Mouse (Mus musculus) adrenal gland, adult 2 months (tissue): ENCODE measurements around the gene Meox1. TPM values are rescaled to one million over a fixed set of nuclear protein-coding genes. Genes with fewer than 3 reads are reported as not detected.

Experiments used
- DNase-seq: peaks from one replicate; pipeline ENCODE4 v3.0.0; 2021
- long read RNA-seq: library from polyadenylated mRNA; stranded (forward); transcript quantifications from one replicate; pipeline ENCODE4 v2.0.0, GENCODE M21; 2021
- polyA plus RNA-seq: library from polyadenylated mRNA; depleted of rRNA; stranded (reverse); fragments of >200 nt; gene quantifications from 2 replicates; pipeline ENCODE4 v1.2.3, GENCODE M21; 2012; rRNA removed
- total RNA-seq, 2 experiments: library from RNA; stranded (reverse); gene quantifications; 2 replicates each; pipeline ENCODE4 v1.2.3; 2021

Gene Meox1
- 1 to 10 TPM; 1.4 to 5.3 TPM for total RNA-seq
- 0.57 and 1.2 TPM in 2 replicates for polyA plus RNA-seq
- long read RNA-seq, transcript Meox1-201 (3 exons, 2,228 nt), result major isoform, 6 of 6 reads
- long read RNA-seq, partial matches to known transcripts, result 0 of 6 reads
- long read RNA-seq, other reads (novel, unspliced or antisense), result 0 of 6 reads

GRCm38 (mm10) chr11:101894204-101894603 is at the start of gene Meox1:
Meox1 (minus strand) TSS chr11:101894374.
- DNase-seq, result no peak

DNA sequence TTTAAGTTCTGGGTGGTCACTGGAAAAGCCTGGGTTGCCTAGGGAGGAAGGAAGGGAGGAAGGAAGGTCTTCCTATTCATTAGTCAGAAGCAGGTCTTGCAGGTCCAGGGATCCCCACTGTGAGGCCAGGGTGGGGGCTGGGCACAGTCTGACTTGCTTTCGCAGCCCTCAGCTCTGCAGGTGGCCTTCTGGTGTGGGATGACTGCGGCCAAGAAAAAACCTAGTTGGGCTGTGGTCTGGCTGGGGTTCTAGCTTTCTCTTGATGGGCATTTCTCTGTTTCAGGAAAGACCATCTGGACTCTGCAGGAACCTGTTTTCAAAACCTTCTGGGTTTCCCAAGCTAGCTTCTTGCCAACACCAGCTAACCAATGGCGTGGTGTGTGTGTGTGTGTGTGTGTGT is 48.9 kb upstream of the Meox1 start:
- no peak for DNase-seq

DNA sequence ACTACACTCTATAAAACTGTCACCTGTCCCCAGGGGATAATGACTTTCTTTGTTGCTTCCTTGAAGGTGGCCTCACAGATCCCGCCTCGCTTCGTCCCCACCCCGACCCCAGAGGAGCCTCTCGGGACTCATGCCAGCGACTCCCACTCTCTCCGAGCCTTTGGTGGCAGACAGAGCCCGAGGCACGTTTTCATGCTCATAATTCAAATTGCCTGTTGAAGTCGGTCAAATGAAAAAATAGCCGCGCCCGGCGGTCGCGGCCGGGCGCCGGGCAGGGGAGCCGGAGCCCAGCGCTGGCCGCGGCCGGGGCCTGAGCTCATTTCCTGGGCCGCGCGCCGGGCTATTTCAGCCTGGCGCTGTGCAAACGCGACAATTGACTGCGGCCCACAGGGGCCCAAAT is 42.9 kb upstream of the Meox1 start:
- DNase-seq, result peak; percentile 50

DNA sequence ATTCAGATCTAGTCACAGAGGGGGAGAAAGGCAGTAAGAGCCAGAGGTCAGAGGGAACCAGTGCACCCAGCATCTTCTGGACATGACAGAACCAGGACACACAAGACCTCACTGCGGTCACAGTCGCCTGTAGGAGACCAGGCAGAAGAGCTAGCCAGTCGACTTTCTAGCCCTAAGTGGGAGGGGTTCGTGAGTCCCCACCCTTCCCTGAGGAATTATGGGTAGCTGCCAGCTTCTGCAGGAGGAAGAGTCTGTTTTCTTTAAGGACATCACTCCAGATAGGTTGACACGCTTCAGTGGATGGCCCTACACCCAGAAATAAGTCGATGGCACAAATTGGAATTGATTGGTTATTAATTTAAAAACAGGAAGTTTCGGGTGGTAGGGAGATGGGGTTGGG is 42.2 kb upstream of the Meox1 start:
- DNase-seq, result no peak

DNA sequence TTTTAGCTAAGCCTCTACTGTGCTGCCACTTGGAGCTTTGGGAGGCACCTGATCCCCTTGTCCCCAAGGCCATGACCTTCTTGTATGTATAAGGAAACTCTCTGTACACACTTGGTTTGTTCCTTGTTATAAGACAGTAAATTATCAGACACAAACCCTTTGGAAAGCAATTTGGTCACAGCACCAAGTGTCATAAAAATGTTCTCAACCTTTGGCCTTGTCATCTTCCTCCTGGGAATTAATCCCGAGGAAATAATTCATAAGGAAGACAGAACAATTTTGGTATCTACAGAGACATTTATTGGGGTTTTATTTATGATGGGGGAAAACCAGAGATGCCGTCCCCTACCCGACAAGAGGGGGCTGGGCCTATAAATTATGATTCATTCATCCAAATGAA is 41.6 kb upstream of the Meox1 start:
- no peak for DNase-seq

DNA sequence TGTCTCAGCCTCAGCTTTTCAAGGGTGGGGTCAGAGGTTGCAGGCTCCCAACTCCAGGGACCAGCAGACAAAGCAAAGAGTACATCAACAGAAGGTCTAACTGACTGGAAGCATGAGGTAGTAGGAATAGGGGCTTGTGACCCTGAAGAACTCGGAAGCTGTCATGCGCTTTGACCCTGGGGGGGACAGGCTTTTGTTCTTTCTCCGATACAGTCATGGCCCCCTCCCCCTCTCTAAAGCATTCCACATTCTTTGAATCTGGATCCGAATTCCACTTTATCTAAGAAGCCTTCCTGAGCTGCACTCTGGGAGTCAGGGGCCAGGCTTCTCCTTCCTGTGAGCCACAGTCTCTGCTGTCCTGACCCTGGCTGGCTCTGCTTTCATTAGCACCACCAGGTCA is 37.8 kb upstream of the Meox1 start:
- DNase-seq, result no peak

DNA sequence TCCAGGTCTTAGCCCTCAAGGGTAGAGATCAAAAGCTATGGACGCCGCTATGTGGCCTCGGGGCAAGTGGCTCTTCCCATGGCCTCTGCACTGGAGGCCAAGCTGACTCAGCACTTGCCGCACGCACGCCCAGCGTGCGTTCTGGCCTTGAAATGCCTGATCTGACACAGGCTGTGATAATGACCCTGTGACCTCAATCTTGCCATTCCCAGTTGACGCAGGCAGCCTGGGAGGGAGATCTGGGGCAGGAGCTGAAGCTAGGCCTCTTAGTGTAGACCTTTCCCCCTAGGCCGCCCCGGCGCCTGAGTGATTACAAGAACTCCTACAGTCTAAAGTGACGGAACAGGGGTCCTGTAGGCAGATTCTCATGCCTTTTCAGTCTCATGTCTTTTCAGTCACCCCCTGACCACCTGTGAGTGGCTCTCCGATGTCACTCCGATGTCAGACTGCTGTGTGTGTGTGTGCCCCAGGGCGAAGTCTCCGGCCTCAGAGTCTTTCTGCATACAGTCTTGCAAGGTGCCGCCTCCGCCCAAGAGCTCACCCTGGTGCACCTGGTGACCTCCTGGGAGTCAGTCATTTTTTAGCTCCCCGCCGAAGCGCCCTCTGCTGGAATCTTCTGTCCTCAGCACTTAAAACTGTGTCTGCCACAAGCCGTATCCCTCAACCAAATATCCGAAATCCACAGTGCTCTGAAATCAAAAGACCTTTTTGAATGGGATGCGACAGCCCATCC is 34.0 kb upstream of the Meox1 start:
- DNase-seq, result peak; percentile 94

GRCm38 (mm10) chr11:101926951-101927589 is 32.9 kb upstream of the Meox1 start:
- peak; percentile 25 for DNase-seq

GRCm38 (mm10) chr11:101925636-101926035 is 31.5 kb upstream of the Meox1 start:
- DNase-seq, result no peak

DNA sequence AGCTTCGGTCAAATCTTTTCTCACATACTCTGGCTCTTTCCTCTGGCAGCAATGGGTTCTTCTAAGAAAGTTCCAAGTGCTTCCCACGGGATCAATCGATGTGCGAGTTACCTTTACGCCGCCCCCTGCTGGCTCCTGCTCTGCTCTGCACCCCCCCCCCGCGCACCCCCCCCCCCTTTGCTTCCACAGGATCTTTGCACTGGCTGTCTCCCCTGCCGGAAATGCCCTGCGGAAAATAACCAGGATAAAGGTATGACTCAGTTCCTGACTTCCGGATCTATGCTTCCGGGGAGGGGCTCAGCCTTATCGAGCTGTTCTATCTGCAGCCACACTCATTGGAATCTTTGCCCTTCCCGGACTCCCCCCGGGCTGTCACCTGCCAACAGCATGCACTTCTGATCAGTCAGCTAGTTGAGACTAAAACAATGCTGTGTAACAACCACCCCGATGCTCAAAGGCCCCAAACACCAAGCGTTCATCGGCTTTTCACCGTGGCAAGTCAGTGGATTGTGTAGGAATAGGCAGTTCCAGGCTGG is 30.3 kb upstream of the Meox1 start:
- DNase-seq, result no peak

- no peak for DNase-seq
Observed at GRCm38 (mm10) chr11:101923988-101924387, 29.8 kb upstream of the Meox1 start.

DNA sequence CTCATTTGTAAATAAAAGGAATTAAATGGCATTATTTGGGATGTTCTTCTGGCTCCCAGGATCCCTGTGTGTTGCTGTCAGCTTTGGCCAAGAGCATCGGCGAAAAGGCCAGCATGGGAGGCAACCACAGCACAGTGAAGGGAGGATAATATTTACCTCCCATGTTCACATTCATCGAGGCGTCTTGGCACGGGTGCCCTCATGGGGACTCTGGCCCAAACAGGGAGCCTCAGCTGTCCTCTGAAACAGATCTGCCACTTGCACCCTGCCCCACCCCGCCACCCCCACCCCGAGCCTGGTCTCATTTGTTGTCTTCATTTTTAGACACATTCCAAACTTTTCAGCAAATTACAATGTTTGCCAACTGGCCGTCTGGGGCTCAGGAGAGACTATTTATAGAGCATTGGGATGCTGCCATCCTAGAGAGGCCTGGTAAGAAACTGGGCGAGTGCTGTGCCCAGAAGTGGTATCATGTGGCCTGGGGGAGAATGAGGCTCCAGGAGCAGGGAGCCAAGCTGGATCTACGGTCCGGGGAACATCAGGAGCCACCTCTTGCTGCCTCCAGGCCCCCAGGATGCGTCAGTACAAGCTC is 27.3 kb upstream of the Meox1 start:
- no peak for DNase-seq

DNA sequence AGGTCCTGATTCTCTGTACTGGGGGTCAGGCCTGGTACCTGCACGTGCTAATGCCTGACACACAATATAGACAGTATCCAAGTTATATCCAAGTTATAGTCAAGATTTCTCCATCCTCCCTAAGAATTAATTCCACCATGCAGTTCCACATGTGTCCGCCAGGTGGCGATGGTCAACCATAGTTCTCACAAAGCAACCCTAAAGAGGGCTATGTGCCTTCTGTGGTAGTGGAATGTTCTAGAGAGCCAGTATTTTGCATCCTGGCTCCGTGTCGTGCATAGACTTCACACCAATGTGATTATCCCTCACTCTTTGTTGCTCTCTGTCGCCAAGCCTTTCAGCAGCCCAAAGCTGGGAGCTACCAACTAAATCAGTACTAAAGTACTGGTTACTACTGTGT is 25.5 kb upstream of the Meox1 start:
- DNase-seq, result peak; percentile 78

DNA sequence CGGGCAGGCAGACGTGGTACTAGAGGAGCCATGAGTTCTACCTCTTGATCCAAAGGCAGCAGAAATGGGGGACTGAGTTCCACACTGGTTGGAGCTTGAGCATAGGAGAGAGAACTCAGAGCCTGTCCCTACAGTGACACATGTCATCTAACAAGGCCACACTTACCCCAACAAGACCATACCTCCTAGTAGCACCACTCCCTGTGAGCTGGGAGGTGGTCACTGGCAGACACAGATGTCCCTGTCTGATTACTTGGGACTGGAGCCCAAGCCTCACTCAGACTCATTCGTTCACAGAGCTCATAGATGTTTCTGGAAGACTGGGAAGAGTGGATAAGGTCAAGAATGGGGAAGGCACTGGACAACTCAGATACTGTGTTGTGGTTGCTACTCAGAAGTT is 24.4 kb upstream of the Meox1 start:
- no peak for DNase-seq

GRCm38 (mm10) chr11:101916772-101917171 is 22.6 kb upstream of the Meox1 start:
- DNase-seq, result no peak

DNA sequence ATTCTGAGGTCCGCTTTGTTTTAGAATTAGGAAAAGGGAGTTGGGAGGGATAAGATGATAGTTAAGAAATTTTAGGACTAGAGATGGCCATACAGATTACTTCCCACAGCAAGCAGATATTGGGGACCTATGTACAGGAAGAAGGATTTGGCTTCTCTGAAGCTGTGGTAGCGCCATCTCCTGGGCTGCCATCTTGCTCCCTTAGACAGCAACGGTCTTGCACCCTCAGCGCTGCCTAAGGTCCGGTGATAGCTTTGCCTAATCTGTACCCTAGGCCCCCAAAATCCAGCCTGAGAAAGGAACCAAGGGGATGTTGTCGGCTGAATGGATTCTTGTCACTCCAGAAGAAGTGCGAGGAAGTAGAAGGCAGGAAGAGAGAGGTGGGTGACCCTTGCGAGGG is 19.4 kb upstream of the Meox1 start:
- no peak for DNase-seq

GRCm38 (mm10) chr11:101911855-101912579 is 17.8 kb upstream of the Meox1 start:
- DNase-seq, result peak; percentile 26

- peak; percentile 81 for DNase-seq
Observed at GRCm38 (mm10) chr11:101910230-101910946, 16.2 kb upstream of the Meox1 start.

- peak; percentile 28 for DNase-seq
Observed at GRCm38 (mm10) chr11:101908777-101909176, 14.6 kb upstream of the Meox1 start.

GRCm38 (mm10) chr11:101905115-101905514 is 10.9 kb upstream of the Meox1 start:
- DNase-seq, result peak; percentile 72

- no peak for DNase-seq
Observed at GRCm38 (mm10) chr11:101901309-101901708, 7.1 kb upstream of the Meox1 start.
